Mouse (Mus musculus) inflammation-experienced regulatory T-cells, adult 6 months (primary cell): ENCODE results near the gene Cacng4. TPM values are rescaled to one million over a fixed set of nuclear protein-coding genes. Genes with fewer than 3 reads are reported as not detected.

Source experiments
- ATAC-seq: one replicate; pipeline ENCODE4 v1.8.0; 2017
- polyA plus RNA-seq, 3 experiments: library from polyadenylated mRNA; unstranded; fragments of 100-300 nt; shearing (Covaris generic); gene quantifications; one replicate each; pipeline ENCODE4 v1.2.1; 2017

The Cacng4 gene
- polyA plus RNA-seq, 3 experiments from 2014 or later = not detected

DNA sequence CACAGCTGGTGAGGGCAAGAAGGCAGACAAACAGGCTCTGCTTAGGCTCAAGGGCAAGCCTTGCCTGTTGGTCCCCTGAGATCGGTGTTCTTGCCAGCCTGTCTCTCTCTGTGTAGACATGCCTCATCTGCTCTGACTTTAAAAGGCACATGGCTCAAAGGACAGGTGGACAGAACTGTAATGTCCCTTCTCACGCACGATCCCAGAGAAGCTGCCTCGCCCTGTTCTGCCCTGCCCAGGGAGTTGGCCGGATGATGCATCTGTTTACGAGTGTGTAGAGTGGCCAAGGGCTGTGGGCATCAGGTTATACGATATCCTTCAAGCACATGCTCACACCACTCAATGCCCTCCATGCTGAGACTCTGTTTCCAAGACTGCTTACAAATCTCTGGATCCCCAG, 80.0 kb downstream of the Cacng4 start:
- ATAC-seq = no peak

DNA sequence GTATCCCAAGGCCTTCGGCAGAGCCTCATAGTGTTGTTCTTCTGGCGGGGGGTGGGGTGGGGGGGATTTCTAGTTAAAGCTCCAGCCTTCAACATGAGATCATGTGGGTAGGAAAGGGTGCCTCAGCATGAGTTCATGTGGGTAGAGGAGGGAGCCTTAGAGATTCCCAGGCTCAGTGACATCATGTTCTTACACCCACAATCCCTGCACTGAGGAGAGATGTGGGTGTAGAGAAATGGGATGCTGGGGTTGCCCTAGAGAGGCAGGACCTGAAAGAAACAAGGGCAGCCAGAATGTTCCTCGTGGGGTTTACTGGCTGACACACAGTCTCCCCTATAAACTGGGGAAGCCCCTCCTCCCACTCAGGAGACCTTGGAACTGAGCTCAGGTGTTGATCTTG, 84.0 kb downstream of the Cacng4 start:
- ATAC-seq = no peak

DNA sequence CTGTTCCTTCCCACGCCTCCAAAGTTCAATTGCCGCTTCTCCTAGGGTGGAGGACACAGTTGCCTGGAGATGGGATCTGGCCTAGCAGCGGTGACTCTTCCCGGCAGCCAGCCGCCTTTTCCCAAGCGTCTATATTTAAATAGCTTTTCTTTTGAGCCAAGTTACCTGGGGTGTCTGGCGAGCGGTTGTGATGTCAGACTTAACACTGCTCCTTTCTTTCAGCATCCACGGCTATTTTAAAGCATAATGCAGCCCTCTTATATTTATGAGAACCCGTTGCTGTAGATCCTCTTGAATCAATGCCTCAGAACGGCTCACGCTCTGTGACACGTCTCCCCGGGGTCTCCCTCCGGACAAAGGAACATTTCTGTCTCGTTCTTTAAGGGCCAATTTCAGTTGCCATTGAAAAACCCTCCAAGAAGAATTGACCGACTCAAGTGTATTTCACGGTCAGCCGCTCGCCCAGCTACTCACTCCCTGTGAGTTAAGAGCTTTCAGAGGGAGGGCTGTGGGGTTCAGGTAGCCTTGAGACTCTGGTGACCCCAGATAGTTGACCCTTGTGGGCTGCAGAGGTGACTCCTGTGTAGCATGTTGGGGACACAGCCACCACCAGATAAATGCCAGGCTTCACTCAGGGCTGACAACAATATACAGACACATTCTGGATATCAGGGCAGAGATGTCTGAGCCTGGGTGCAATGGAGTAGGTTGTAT, 86.3 kb downstream of the Cacng4 start:
- ATAC-seq = no peak

DNA sequence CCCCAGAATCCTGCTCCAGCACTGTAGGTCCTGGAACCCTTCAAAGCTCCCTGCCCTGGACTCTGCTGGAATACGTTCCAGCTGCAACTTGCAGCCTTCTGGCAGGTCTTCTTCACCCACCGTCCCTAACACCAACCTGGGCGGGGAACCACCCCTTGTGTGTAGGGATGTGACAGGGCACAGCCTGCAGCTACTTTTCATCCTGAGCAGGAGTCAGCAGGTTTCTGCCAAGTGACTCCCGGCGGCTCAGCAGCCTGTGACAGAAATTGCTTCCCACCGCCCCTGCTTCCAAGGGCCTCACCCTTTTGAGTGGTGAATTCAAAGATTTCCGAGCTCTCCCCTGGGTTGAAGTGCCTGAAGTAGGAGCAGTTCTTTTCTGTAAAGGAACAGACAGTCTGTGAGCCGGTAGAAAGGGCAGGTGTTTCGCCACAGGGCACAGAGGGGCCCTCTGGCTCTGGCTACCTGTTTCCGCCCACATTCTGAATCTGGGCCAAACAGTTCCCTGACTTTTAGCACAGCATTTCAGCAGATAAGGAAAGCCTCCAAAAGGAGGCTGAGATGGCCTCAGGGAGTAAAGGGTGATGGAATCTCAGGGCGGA, 88.8 kb downstream of the Cacng4 start:
- no peak for ATAC-seq

DNA sequence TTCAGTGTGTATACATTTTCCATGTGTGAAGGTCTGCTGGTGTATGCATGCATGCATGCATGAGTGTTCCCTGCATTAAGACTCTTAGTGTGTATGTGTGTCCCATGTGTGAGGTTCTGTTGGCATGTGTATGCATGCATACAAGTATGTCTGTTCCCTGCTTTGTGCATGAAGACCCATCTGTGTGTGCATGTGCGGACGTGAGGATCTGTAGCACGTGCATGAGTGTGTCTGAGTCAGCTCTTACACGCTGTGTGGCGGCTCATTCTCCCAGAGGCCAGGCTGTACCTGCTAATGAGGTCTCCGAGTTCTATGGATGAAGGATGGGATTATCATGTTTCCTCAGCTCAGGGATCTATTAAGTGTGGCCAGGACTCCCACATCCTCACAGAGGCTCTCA, 89.3 kb downstream of the Cacng4 start:
- no peak for ATAC-seq

DNA sequence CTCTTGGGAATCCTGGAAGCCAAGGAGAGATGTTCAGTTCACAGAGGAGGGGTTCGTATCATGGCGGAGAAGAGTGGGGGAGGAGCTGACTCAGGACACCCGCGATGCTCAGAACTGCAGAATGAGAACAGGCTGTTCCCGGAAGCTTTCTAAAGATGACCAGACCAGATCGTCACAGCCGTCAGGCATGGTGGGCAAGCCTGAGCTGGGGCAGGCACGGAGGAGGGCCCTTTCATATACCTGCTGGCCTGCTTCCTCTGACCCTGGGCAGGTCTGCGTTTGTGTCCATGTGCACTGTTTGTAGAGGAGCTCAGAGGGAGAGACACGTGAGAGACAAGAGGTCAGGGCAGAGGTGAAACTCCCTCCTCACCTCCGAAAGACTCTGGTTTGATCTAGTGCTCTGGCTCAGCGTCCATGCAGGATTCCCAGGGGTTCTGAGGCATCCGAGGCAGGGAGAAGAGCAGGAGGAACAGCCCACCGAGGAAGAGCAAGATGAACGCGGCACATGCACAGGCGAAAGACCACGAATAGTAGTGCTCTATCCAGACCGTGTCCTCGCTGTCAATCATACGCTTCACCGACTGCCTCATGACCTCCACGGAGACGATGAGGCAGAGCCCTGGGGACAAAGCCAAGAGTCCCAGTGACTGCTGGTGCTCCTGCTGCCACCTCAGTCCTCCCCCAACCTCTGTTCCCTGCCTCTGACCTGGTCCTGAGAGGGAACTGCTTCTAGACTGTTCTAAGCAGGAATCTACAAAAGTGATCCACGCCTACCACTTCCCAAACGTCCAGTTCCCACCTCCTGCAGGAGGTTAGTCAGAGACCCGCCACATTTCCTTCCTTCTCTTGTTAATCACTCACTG, 90.9 kb downstream of the Cacng4 start:
- no peak for ATAC-seq

DNA sequence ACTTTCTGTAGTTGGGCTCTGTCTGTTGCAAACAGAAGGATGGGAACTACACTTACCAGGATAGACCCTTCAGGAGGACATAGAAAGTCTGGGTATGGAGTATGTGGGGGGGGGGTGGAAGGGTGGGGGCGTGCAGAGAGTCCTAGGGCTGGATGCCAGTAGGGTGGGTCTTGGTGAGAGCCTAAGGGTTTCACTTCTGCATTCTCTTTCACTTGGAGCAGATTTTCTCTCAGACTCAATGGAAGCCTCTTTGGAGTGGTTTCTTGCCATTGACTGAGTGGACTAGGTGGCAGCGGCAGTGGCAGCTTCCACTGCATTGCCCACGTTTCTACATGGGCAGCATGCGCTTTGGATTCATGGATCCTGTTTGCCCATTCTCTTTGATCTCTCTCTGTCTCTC, 94.4 kb downstream of the Cacng4 start:
- no peak for ATAC-seq

DNA sequence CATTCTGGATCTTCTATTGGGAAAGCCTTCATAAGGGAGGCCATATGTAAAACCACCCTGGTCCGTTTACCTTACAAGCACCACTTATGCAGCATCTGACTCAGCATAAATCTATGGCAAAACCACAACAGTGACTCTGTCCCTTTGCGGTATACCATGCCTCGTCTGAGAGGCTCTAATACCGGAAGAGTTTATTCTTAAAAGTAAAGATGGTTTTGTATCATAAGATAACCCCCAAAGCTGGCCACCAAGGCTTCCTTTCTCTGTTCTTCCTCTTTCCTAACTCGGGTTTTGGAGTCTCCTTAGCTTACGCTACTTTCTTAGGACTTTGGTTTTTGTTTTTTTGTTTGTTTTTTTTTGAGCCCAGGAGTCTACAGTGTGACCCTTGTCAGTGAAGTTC, 101.0 kb downstream of the Cacng4 start:
- ATAC-seq = no peak

DNA sequence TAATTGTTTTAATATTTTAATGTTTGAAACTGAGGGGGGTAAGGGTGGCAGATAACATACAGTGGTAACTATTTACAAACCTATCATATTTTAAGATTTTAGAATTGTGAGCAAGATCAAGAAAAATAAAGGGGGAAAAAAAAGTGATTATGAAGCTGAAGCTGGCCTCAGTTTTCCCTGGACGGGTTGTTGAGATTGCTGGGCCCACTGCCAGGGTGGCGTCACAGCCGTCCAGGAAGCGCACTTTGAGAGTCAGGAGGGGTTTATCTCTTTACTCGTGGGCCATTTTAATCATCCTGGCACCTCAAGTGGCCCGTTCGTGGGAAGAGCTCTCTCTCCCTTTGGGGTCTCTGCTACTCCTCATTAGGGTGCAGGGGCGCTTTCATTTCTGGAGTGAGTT, 102.8 kb downstream of the Cacng4 start:
- ATAC-seq = no peak

DNA sequence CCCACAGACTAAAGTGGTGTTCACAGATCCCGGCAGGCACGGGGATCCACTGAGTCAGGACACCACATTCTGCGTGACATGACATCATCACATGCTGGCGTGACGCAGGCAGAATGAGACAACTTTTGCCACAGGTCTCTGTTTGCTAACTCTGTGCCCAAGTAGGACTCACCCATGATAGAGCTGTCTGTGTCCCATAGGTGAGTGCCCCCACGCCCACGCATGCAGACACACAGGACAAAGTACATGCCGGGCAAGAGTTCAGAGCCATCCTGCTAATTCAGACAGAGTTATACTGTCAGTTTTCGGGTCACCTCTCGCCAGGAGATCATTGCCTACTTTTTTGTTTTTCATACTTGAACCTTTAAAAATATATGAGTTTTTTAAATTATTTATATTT, 105.9 kb downstream of the Cacng4 start:
- ATAC-seq = no peak

DNA sequence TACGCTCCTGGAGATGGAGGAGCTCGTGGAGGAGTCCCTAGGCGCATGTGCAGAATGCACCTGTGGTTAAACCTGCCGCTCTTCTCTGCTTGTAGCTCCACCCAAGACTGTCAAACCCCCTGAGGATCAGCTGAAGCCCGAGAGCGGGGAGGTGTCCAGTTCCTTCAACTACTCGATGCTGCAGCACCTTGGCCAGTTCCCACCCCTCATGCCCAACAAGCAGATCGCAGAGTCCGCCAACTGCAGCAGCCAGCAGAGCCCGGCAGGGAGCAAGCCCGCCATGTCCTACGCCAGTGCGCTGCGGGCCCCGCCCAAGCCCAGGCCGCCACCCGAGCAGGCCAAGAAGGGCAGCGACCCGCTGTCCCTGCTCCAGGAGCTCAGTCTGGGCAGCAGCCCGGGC, 108.1 kb downstream of the Cacng4 start:
- no peak for ATAC-seq

DNA sequence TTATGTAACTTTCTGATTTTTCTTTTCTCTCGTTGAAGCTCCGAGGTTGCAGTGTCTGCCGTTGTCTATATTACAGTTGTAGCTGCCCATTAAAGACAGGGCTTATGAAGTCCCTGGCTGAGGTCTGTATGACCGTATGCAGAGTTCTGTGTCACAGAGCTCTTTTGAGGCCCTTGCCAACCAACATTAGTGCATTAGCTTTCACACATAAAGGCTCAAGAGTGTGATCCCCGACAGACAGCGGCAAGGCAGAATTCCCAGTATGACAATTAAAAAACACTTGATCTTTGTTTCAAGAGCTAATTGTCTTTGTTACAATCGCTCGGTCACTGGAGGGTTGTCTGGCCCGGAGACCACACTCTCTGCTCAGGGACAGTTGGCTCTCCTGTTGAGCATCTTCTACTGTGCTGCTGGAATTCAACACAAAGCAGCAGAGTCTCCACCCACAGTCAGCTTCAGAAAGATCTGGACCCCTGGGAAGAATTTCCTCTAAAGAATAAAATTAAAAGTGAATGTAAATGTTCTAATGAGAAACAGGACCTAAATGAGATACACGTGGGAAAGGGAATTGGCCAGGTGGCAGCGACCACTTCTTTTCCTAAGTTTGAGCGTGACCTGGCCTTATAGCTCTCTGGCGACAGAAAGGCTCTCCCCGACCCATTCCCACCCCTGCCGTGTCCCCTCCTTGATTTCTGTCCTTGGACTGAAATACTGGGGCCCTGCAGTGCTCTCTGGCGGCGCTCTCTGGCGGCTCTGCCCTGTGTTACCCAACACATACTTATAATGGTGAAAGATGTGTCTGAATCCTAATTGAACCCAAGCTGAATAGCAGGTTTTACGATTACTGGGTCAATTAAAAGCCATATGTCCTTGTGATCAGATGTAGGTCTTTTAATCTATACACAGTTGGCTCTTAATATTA, 110.6 kb downstream of the Cacng4 start:
- no peak for ATAC-seq

DNA sequence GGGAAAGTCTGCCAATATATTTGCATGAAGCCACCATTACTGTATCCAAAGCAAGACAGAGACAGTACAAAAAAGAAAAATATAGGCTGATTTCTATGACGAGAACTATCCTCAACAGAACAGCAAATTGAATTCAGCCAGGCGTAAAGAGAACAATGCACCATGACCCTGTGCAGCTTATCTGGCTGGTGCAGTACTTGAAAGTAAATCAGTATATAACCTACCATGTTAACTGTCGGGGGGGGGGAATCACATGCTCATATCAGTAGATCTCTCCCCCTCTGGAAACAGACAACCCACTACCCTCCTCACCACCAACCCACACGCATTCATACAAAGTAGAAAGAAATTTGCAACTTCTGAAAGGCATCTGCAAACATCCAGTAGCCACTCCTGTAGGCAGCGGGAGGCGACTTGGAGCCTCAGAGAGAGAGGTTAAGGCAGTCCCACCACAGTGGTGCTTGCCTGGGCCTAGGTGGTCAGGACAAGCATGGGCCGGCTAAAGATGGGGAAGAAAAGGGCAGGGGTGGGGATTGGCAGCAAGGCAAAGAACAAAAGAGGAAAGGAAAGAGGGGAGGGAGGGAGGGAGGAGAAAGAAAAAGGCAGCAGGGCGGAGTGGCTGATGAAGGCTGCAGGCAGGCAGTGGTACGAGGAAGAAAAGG, 111.5 kb downstream of the Cacng4 start:
- ATAC-seq = no peak

Other genes starting within 250 kb of the Cacng4 start
- 10 to 100 TPM; 22.5 to 30.6 (median 22.6) TPM for gene Helz, start 246.6 kb downstream of the Cacng4 start, polyA plus RNA-seq
- gene Cacng1, start 78.0 kb downstream of the Cacng4 start, polyA plus RNA-seq = not detected
- not detected for gene Cacng5, start 120.5 kb upstream of the Cacng4 start, polyA plus RNA-seq